Mouse (Mus musculus) MEL-GATA-1-ER (cell line): ENCODE measurements at regions not wholly inside any gene's neighbourhood (a gene's known extent, or its start where the extent isn't known, plus 50 kb on each side); places are given as distances from the start of the nearest gene placed in this dataset.

Experiments used
- DNase-seq: peaks from one replicate; pipeline ENCODE4 v3.0.0-alpha.2; 2012; ENCODE audit warnings: low read depth; ENCODE audit errors: extremely low read depth

- DNase-seq = no peak
These were observed 53.2 kb upstream of the Robo2 start for GRCm38 (mm10) chr16:74464835-74465234.

- no peak for DNase-seq
These were observed 52.7 kb upstream of the Robo2 start for GRCm38 (mm10) chr16:74464290-74464689.

DNA sequence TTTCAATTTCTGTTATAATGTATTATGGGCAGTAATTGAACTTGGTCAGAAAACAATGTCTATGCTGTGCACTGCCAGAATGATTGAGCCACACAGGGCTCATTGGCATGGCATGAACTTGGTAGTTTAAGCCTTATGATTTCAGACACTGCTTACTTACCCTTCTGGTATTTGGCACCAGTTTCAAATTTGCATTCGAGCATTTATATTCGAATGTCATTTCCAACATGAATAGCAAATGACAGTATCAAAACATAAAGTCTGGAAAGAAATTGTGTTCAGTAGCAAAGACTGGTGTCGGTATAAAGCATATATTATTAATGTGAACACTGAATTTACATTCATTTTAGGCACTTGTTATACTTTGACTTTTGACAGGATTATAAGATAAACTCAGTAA, 50.8 kb upstream of the Robo2 start:
- DNase-seq = no peak
